Mouse (Mus musculus) effector memory CD4-positive, alpha-beta T cell, adult 5 months (primary cell): ENCODE measurements around the gene Kif18b. TPM values are rescaled to one million over a fixed set of nuclear protein-coding genes. Genes with fewer than 3 reads are reported as not detected.

Source experiments
- polyA plus RNA-seq: library from polyadenylated mRNA; unstranded; fragments of 100-300 nt; shearing (Covaris generic); gene quantifications from one replicate; pipeline ENCODE4 v1.2.1, GENCODE M21; 2017

Gene Kif18b
- 0.84 TPM for polyA plus RNA-seq

DNA sequence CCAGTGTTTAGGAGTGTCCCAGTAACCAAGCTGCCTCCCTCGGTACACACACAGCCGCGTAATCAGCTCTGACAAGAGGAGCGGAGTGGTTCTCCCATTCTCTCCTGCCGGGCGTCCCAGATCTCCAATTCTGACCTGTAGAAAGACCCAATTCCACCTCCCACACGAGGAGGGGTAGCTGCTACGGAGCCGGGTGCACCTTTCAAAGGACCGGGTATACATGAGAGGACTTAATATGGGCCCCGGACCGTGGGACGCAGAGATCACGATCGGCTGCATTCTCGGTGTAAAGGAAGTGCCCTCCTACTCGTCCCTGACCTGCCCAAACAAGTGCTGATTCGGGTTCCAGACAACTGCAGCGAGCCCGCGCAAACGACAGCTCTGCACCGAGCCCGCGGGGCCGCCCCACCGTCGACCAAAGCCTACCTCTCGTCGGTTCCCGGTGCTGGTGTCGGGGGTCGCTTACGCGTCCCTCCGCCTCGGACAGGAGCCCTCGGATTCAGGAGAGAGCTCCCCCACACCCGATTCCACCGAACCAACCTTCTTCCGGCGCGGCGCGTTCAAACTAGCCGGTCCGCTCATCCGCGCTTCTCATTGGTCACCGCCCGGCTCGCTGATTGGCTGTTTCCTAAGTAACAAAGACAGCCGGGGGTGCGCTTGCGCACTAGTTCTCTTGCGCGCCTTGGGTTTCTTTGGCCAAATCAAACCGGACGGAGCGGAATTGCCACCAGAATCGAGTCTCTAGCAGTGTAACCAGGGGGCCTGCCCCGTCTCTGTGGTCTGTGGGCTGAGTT, at the start of gene Kif18b:
Gene Kif18b, minus strand, starts transcription at position 568 of the 794 bp plus-strand sequence.

DNA sequence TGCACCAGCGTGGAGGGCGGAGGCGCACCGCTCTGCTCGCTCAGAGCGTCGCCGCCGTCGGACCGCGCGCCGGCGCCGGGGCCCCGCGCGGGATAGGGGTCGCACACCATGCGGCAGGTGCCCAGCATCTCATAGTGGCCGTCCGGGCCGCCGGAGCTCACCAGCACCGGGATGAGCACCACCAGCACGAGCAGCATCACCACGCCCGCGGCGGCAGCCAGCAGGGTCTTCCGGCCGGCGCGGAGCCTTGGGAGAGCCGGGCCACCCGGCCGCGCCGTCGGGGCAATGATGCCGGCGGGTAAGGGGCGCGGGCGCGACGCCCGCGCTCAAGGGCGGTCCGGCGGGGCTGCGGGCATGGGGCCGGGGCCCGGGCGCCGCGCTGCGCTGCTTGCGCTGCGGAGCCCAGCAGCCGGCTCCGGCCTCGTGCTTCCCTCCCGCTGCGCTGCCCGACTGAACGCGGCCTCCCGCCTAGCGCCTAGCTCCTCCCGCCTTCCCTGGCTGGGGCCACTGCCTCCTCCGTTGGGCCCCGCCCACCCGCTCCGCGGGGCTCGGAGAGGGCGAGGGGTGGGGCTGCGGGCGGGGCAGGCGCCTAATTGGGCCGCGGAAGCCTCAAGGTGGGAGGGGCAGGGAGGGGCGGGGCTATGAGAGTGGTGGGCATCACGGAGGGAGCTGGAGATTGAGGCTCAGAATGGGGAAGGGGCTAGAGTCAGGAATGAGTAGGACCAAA, 21.5 kb upstream of the Kif18b start, which contains the start of gene C1ql1:
Gene C1ql1, minus strand, starts transcription at position 424 of the 727 bp plus-strand sequence.

DNA sequence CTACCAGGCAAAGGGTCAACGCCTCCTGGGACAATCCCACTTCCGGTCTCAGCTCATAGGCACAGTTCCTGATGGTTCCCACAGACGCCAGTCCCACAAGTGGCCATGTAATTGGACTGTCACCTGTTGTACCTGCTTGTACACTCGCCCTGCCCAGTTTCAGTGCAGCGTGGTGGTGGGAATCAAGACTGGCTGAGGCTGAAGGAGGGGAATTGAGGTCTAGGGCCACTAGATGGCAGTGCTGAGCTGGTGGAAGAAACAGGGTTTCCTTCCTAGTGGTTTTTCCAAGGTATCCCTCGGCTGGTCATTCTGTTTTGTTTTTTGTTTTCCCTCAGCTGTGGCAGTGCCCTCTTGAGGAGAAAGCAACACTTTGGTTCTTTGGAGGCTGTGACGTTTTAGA, 24.2 kb downstream of the Kif18b start, which contains the start of gene Gfap:
Gene Gfap, minus strand, starts transcription at position 150 of the 400 bp plus-strand sequence.

DNA sequence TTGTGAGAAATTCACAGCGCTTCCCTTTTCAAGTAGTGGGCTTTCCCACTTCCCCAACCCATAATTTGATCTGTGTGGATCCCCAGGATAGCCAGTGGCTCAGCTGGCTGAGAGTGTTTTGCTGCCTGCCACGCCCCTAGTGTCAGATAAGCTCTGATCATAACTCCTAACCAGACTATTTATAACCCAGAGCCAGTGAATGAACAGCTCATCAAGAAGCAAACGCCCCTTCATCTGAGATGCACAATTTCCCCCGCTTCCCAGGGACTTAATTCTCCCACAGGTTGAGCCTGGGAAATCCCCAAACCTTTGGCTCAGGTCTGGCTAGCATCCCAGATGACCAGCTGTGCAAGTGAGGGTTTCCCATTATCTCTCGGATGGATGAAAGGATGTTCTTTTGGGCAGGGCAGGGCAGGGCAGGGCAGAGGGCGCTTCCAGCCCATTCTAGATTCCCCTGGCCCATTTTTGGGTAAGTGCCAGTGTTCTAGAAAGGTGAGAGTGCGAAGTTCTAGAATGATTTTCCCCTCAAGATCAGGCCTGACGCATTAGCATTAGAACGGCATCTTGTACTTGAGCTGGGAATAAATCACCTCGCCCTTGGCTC, 40.2 kb downstream of the Kif18b start, which contains the start of gene Fam187a:
Gene Fam187a, plus strand, starts transcription at position 554 of the 604 bp plus-strand sequence.

DNA sequence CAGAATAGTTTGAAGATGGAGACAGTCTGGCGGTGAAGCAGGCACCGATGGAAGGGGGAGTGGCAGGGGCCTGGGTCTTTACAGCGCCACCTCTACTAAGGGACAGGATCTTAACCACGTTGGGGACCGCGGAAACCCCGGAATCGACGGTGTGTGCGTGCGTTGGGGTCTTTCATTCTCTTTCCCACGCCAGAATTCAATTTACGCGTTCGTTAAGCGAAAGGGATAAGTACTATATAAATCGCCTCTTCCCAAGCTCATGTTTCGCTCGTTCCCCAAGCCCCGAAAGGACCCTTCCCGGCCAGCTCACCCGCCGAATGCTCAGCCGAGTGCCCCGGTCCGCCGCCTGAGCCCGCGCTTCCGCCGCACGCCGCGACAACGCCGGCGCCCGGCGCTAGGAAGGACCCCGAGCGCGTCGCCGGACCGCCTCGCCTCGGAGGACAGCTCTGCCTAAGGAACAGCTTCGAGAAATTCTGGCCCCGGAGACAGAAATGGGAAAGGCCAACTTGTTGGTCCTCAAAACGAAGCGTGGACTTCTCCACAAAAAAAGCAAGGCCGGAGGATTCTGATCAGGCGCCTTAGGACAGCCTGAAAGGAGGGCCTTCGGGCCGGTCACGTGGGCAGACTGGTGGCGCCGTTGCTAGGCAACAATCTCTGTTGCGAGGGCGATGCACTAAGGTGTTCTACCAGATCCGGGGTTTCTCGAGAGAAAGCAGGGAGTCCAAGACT, 44.2 kb downstream of the Kif18b start, which contains the start of the genes Eftud2 and Ccdc103:
Gene Eftud2, minus strand, starts transcription at position 401 of the 729 bp plus-strand sequence.
Gene Ccdc103, plus strand, starts transcription at position 620 of the 729 bp plus-strand sequence.

Other genes starting within 250 kb of the Kif18b start
- 31.9 TPM for gene Ccdc43, start 227.3 kb downstream of the Kif18b start, polyA plus RNA-seq
- not detected for gene Adam11, start 163.7 kb downstream of the Kif18b start, polyA plus RNA-seq
- 0.16 TPM for gene Gjc1, start 105.4 kb downstream of the Kif18b start, polyA plus RNA-seq
- gene Higd1b, start 89.3 kb downstream of the Kif18b start, polyA plus RNA-seq = not detected
- 111 TPM for gene Eftud2, start 44.1 kb downstream of the Kif18b start, polyA plus RNA-seq
- gene Ccdc103, start 43.9 kb downstream of the Kif18b start, polyA plus RNA-seq = not detected
- not detected for gene Fam187a, start 40.0 kb downstream of the Kif18b start, polyA plus RNA-seq
- not detected for gene Gfap, start 24.2 kb downstream of the Kif18b start, polyA plus RNA-seq
- gene C1ql1, start 21.6 kb upstream of the Kif18b start, polyA plus RNA-seq = not detected
- gene Nmt1, start 103.1 kb upstream of the Kif18b start, polyA plus RNA-seq = 66.1 TPM
- 8.9 TPM for gene Dcakd, start 103.2 kb upstream of the Kif18b start, polyA plus RNA-seq
- 0.99 TPM for gene Plcd3, start 176.5 kb upstream of the Kif18b start, polyA plus RNA-seq
- gene Acbd4, start 176.6 kb upstream of the Kif18b start, polyA plus RNA-seq = 39.0 TPM
- gene Hexim1, start 191.1 kb upstream of the Kif18b start, polyA plus RNA-seq = 10.8 TPM
- gene Hexim2, start 207.3 kb upstream of the Kif18b start, polyA plus RNA-seq = 3.0 TPM
- gene Fmnl1, start 246.0 kb upstream of the Kif18b start, polyA plus RNA-seq = 178 TPM